Mouse (Mus musculus): ENCODE results near the gene 4930432K21Rik. TPM values are rescaled to one million over a fixed set of nuclear protein-coding genes. Genes with fewer than 3 reads are reported as not detected.

4930432K21Rik gene
- total and polyA plus RNA-seq, 3 experiments, result 0.09 TPM; not detected in 2

- dilution Hi-C loops (cut with MboI; ENCODE audit: extremely low pct_ligation_motif_present, extremely low pct_unique_long_range_greater_than_20kb, low sequenced_read_pairs) (no loop called here), in situ Hi-C loops (cut with MboI; ENCODE audit: low pct_ligation_motif_present, low pct_unique_long_range_greater_than_20kb, low sequenced_read_pairs) (loop anchor here (25.0 kb wide), 1 partner anchor 142 kb away; no protein-coding TSS in a partner anchor)
- no peaks in the 10 kb centered on the region for H3K27me3 ChIP-seq (replicated peaks)
- no peak overlapping the region for H3K4me2 ChIP-seq (ENCODE audit: insufficient read depth, low read depth, poor library complexity, severe bottlenecking)
- DNase-seq (ENCODE audit: extremely low read depth), result no peak
- H3K36me3 ChIP-seq (replicated peaks in 1 of 2; ENCODE audit: control insufficient read depth in 1 of 2, insufficient read depth in 1 of 2, low read length in 1 of 2), result peaks cover 59 to 91% of the 10 kb centered on the region in 2 experiments
- H3K4me1 ChIP-seq (ENCODE audit: control insufficient read depth in 1 of 2, insufficient read depth in 2 of 2), result peaks cover 7 to 42% of the 10 kb centered on the region in 2 experiments
- no peak overlapping the region for H3K4me3 ChIP-seq (replicated peaks in 1 of 3; ENCODE audit: low read depth in 2 of 3, low read length in 2 of 3, poor library complexity in 1 of 3)
- no peak overlapping the region for H3K9ac ChIP-seq (ENCODE audit: insufficient read depth, low read depth)
- H3K27ac ChIP-seq (ENCODE audit: insufficient read depth, low read depth), result no peak overlapping the region
- no peak for TF ChIP-seq ZC3H11A (IDR thresholded peaks at IDR 0.05; ENCODE audit: low read depth, low read length)
- no peak for TF ChIP-seq NELFE (IDR thresholded peaks at IDR 0.05; ENCODE audit: low read depth, low read length)
- no peak for TF ChIP-seq NRF1 (IDR thresholded peaks at IDR 0.05; ENCODE audit: low read depth, low read length)
- no peak for TF ChIP-seq POLR2AphosphoS2 (IDR thresholded peaks at IDR 0.05; ENCODE audit: low read depth, low read length)
- TF ChIP-seq UBTF (IDR thresholded peaks at IDR 0.05; ENCODE audit: low read depth, low read length), result no peak
- no peak for TF ChIP-seq RAD21 (IDR thresholded peaks at IDR 0.05; ENCODE audit: low read depth, low read length)
- TF ChIP-seq ELF1 (IDR thresholded peaks at IDR 0.05; ENCODE audit: low read depth, low read length), result no peak
- TF ChIP-seq ZMIZ1 (IDR thresholded peaks at IDR 0.05; ENCODE audit: low read depth, low read length), result no peak
- no peak for TF ChIP-seq MAZ (IDR thresholded peaks at IDR 0.05; ENCODE audit: low read depth, low read length)
- TF ChIP-seq CTCF (conservative IDR thresholded peaks at IDR 0.05 in 1 of 2, IDR thresholded peaks at IDR 0.05 in 1 of 2; ENCODE audit: low read depth in 2 of 2, low read length in 2 of 2), result no peak
- TF ChIP-seq ZKSCAN1 (IDR thresholded peaks at IDR 0.05; ENCODE audit: borderline replicate concordance, low read depth, low read length), result no peak
- H3K9me3 ChIP-seq (replicated peaks; ENCODE audit: low read length), result no peaks in the 10 kb centered on the region
- H3K79me2 ChIP-seq (replicated peaks; ENCODE audit: control insufficient read depth, extremely low read depth, insufficient read depth, poor library complexity, severe bottlenecking), result no peaks in the 10 kb centered on the region; the same call in 1 of the 2 replicates
These were observed 72.3 kb downstream of the 4930432K21Rik start for GRCm38 (mm10) chr8:84220105-84220504.

Other genes with a start within 250 kb of the 4930432K21Rik start
Only the 20 nearest of the 21 such genes appear.
- 1.1 and 1.7 TPM in 2 replicates for gene Gm10644, start 192.8 kb upstream of the 4930432K21Rik start, total RNA-seq (2012; rRNA removed)
- 0.58 TPM in 2 replicates for gene Gm10644, start 192.8 kb upstream of the 4930432K21Rik start, total RNA-seq (2014; rRNA removed)
- 0.44 and 0.72 TPM in 2 replicates for gene Gm10644, start 192.8 kb upstream of the 4930432K21Rik start, polyA plus RNA-seq (2012; ENCODE audit: insufficient read length, low read depth)
- gene Asf1b, start 192.5 kb upstream of the 4930432K21Rik start, total RNA-seq (2012; rRNA removed), result 71.1 and 94.5 TPM in 2 replicates
- gene Asf1b, start 192.5 kb upstream of the 4930432K21Rik start, total RNA-seq (2014; rRNA removed), result 58.9 and 62.2 TPM in 2 replicates
- 86.3 and 101 TPM in 2 replicates for gene Asf1b, start 192.5 kb upstream of the 4930432K21Rik start, polyA plus RNA-seq (2012; ENCODE audit: insufficient read length, low read depth)
- 16.9 and 18.5 TPM in 2 replicates for gene Prkaca, start 175.0 kb upstream of the 4930432K21Rik start, total RNA-seq (2012; rRNA removed)
- 14.0 and 14.7 TPM in 2 replicates for gene Prkaca, start 175.0 kb upstream of the 4930432K21Rik start, total RNA-seq (2014; rRNA removed)
- 23.4 and 27.3 TPM in 2 replicates for gene Prkaca, start 175.0 kb upstream of the 4930432K21Rik start, polyA plus RNA-seq (2012; ENCODE audit: insufficient read length, low read depth)
- 54.5 and 62.6 TPM in 2 replicates for gene Samd1, start 150.4 kb upstream of the 4930432K21Rik start, total RNA-seq (2012; rRNA removed)
- 37.4 and 42.3 TPM in 2 replicates for gene Samd1, start 150.4 kb upstream of the 4930432K21Rik start, total RNA-seq (2014; rRNA removed)
- gene Samd1, start 150.4 kb upstream of the 4930432K21Rik start, polyA plus RNA-seq (2012; ENCODE audit: insufficient read length, low read depth), result 38.9 and 42.1 TPM in 2 replicates
- 0.38 and 0.80 TPM in 2 replicates for gene 1700067K01Rik, start 146.5 kb upstream of the 4930432K21Rik start, total RNA-seq (2012; rRNA removed)
- gene 1700067K01Rik, start 146.5 kb upstream of the 4930432K21Rik start, total RNA-seq (2014; rRNA removed), result not detected in 2 replicates
- 0.55 and 0.67 TPM in 2 replicates for gene 1700067K01Rik, start 146.5 kb upstream of the 4930432K21Rik start, polyA plus RNA-seq (2012; ENCODE audit: insufficient read length, low read depth)
- not detected in 2 replicates for gene 2210011C24Rik, start 135.9 kb upstream of the 4930432K21Rik start, total RNA-seq (2012; rRNA removed)
- not detected in 2 replicates for gene 2210011C24Rik, start 135.9 kb upstream of the 4930432K21Rik start, total RNA-seq (2014; rRNA removed)
- gene 2210011C24Rik, start 135.9 kb upstream of the 4930432K21Rik start, polyA plus RNA-seq (2012; ENCODE audit: insufficient read length, low read depth), result not detected in 2 replicates
- 0.13 TPM in 2 replicates for gene Palm3, start 126.6 kb upstream of the 4930432K21Rik start, total RNA-seq (2012; rRNA removed)
- gene Palm3, start 126.6 kb upstream of the 4930432K21Rik start, total RNA-seq (2014; rRNA removed), result 0.12 and 0.16 TPM in 2 replicates
- gene Palm3, start 126.6 kb upstream of the 4930432K21Rik start, polyA plus RNA-seq (2012; ENCODE audit: insufficient read length, low read depth), result 0.44 and 0.77 TPM in 2 replicates
- gene Il27ra, start 105.4 kb upstream of the 4930432K21Rik start, total RNA-seq (2012; rRNA removed), result 0.97 and 1.4 TPM in 2 replicates
- gene Il27ra, start 105.4 kb upstream of the 4930432K21Rik start, total RNA-seq (2014; rRNA removed), result 2.1 and 2.3 TPM in 2 replicates
- 2.4 and 3.0 TPM in 2 replicates for gene Il27ra, start 105.4 kb upstream of the 4930432K21Rik start, polyA plus RNA-seq (2012; ENCODE audit: insufficient read length, low read depth)
- gene Rln3, start 103.0 kb upstream of the 4930432K21Rik start, total RNA-seq (2012; rRNA removed), result not detected in 2 replicates
- not detected in 2 replicates for gene Rln3, start 103.0 kb upstream of the 4930432K21Rik start, total RNA-seq (2014; rRNA removed)
- not detected in 2 replicates for gene Rln3, start 103.0 kb upstream of the 4930432K21Rik start, polyA plus RNA-seq (2012; ENCODE audit: insufficient read length, low read depth)
- gene Gm10643, start 82.9 kb upstream of the 4930432K21Rik start, total RNA-seq (2012; rRNA removed), result 0.55 and 0.76 TPM in 2 replicates
- gene Gm10643, start 82.9 kb upstream of the 4930432K21Rik start, total RNA-seq (2014; rRNA removed), result 0.39 and 0.42 TPM in 2 replicates
- gene Gm10643, start 82.9 kb upstream of the 4930432K21Rik start, polyA plus RNA-seq (2012; ENCODE audit: insufficient read length, low read depth), result 0.14 TPM in 1 of 2 replicates, not detected in the other
- gene Rfx1, start 81.2 kb upstream of the 4930432K21Rik start, total RNA-seq (2012; rRNA removed), result 9.9 and 10.8 TPM in 2 replicates
- gene Rfx1, start 81.2 kb upstream of the 4930432K21Rik start, total RNA-seq (2014; rRNA removed), result 3.2 and 3.5 TPM in 2 replicates
- gene Rfx1, start 81.2 kb upstream of the 4930432K21Rik start, polyA plus RNA-seq (2012; ENCODE audit: insufficient read length, low read depth), result 10.7 and 13.1 TPM in 2 replicates
- 44.3 and 47.9 TPM in 2 replicates for gene Dcaf15, start 43.3 kb upstream of the 4930432K21Rik start, total RNA-seq (2012; rRNA removed)
- gene Dcaf15, start 43.3 kb upstream of the 4930432K21Rik start, total RNA-seq (2014; rRNA removed), result 38.5 and 39.3 TPM in 2 replicates
- gene Dcaf15, start 43.3 kb upstream of the 4930432K21Rik start, polyA plus RNA-seq (2012; ENCODE audit: insufficient read length, low read depth), result 48.3 and 50.7 TPM in 2 replicates
- gene Podnl1, start 22.0 kb upstream of the 4930432K21Rik start, total RNA-seq (2012; rRNA removed), result 0.92 and 0.98 TPM in 2 replicates
- 1.8 and 2.0 TPM in 2 replicates for gene Podnl1, start 22.0 kb upstream of the 4930432K21Rik start, total RNA-seq (2014; rRNA removed)
- 2.8 TPM in 2 replicates for gene Podnl1, start 22.0 kb upstream of the 4930432K21Rik start, polyA plus RNA-seq (2012; ENCODE audit: insufficient read length, low read depth)
- 7.8 and 8.2 TPM in 2 replicates for gene Cc2d1a, start 89 bp upstream of the 4930432K21Rik start, total RNA-seq (2012; rRNA removed)
- 2.5 and 2.8 TPM in 2 replicates for gene Cc2d1a, start 89 bp upstream of the 4930432K21Rik start, total RNA-seq (2014; rRNA removed)
- gene Cc2d1a, start 89 bp upstream of the 4930432K21Rik start, polyA plus RNA-seq (2012; ENCODE audit: insufficient read length, low read depth), result 10.5 and 11.4 TPM in 2 replicates
- not detected in 2 replicates for gene Nanos3, start 37.2 kb downstream of the 4930432K21Rik start, total RNA-seq (2012; rRNA removed)
- not detected in 2 replicates for gene Nanos3, start 37.2 kb downstream of the 4930432K21Rik start, total RNA-seq (2014; rRNA removed)
- gene Nanos3, start 37.2 kb downstream of the 4930432K21Rik start, polyA plus RNA-seq (2012; ENCODE audit: insufficient read length, low read depth), result not detected in 2 replicates
- gene Zswim4, start 89.0 kb downstream of the 4930432K21Rik start, total RNA-seq (2012; rRNA removed), result 6.3 and 9.7 TPM in 2 replicates
- 4.7 and 4.9 TPM in 2 replicates for gene Zswim4, start 89.0 kb downstream of the 4930432K21Rik start, total RNA-seq (2014; rRNA removed)
- 6.5 and 9.1 TPM in 2 replicates for gene Zswim4, start 89.0 kb downstream of the 4930432K21Rik start, polyA plus RNA-seq (2012; ENCODE audit: insufficient read length, low read depth)
- 225 and 266 TPM in 2 replicates for gene D8Ertd738e, start 101.7 kb downstream of the 4930432K21Rik start, total RNA-seq (2012; rRNA removed)
- 213 and 228 TPM in 2 replicates for gene D8Ertd738e, start 101.7 kb downstream of the 4930432K21Rik start, total RNA-seq (2014; rRNA removed)
- 217 and 262 TPM in 2 replicates for gene D8Ertd738e, start 101.7 kb downstream of the 4930432K21Rik start, polyA plus RNA-seq (2012; ENCODE audit: insufficient read length, low read depth)
- 51.6 and 58.6 TPM in 2 replicates for gene Mri1, start 109.3 kb downstream of the 4930432K21Rik start, total RNA-seq (2012; rRNA removed)
- gene Mri1, start 109.3 kb downstream of the 4930432K21Rik start, total RNA-seq (2014; rRNA removed), result 79.7 and 102 TPM in 2 replicates
- 62.1 and 70.8 TPM in 2 replicates for gene Mri1, start 109.3 kb downstream of the 4930432K21Rik start, polyA plus RNA-seq (2012; ENCODE audit: insufficient read length, low read depth)
- gene Ccdc130, start 122.4 kb downstream of the 4930432K21Rik start, total RNA-seq (2012; rRNA removed), result 7.8 and 13.2 TPM in 2 replicates
- gene Ccdc130, start 122.4 kb downstream of the 4930432K21Rik start, total RNA-seq (2014; rRNA removed), result 5.7 and 6.0 TPM in 2 replicates
- 10.7 and 13.0 TPM in 2 replicates for gene Ccdc130, start 122.4 kb downstream of the 4930432K21Rik start, polyA plus RNA-seq (2012; ENCODE audit: insufficient read length, low read depth)
- gene Cacna1a, start 240.4 kb downstream of the 4930432K21Rik start, total RNA-seq (2012; rRNA removed), result 6.9 and 9.1 TPM in 2 replicates
- gene Cacna1a, start 240.4 kb downstream of the 4930432K21Rik start, total RNA-seq (2014; rRNA removed), result 2.6 and 2.7 TPM in 2 replicates
- gene Cacna1a, start 240.4 kb downstream of the 4930432K21Rik start, polyA plus RNA-seq (2012; ENCODE audit: insufficient read length, low read depth), result 8.2 and 9.4 TPM in 2 replicates